Mouse (Mus musculus): ENCODE data around the gene Naaladl2. TPM values are rescaled to one million over a fixed set of nuclear protein-coding genes. Genes with fewer than 3 reads are reported as not detected.

Naaladl2 gene
- polyA plus RNA-seq, 1 experiment = 1.0 TPM

GRCm38 (mm10) chr3:24630032-24630431, 514.0 kb downstream of the Naaladl2 start:
- Histone ChIP-seq H3K27ac (ENCODE audit: control insufficient read depth, insufficient read depth, low read depth, low read length, poor library complexity) (no peak overlapping the region), H3K4me1 (ENCODE audit: control insufficient read depth, insufficient read depth, low read length) (no peaks in the 10 kb centered on the region), H3K4me3 (replicated peaks; ENCODE audit: control insufficient read depth, low read depth, low read length) (no peak overlapping the region)
- 54% methylated on average over 1 of the region's 1 CpGs for whole genome bisulfite sequencing
- TF ChIP-seq POLR2A (IDR thresholded peaks at IDR 0.05; ENCODE audit: borderline replicate concordance, control insufficient read depth, low read depth, low read length) (no peak), CTCF (IDR thresholded peaks at IDR 0.05; ENCODE audit: control insufficient read depth, insufficient read depth, low read length) (no peak)

- Histone ChIP-seq H3K27ac (ENCODE audit: control insufficient read depth, insufficient read depth, low read depth, low read length, poor library complexity) (no peak overlapping the region), H3K4me3 (replicated peaks; ENCODE audit: control insufficient read depth, low read depth, low read length) (no peak overlapping the region), H3K4me1 (ENCODE audit: control insufficient read depth, insufficient read depth, low read length) (no peaks in the 10 kb centered on the region)
- no peak for TF ChIP-seq POLR2A (IDR thresholded peaks at IDR 0.05; ENCODE audit: borderline replicate concordance, control insufficient read depth, low read depth, low read length)
These were observed 538.6 kb downstream of the Naaladl2 start for GRCm38 (mm10) chr3:24605485-24605884.

DNA sequence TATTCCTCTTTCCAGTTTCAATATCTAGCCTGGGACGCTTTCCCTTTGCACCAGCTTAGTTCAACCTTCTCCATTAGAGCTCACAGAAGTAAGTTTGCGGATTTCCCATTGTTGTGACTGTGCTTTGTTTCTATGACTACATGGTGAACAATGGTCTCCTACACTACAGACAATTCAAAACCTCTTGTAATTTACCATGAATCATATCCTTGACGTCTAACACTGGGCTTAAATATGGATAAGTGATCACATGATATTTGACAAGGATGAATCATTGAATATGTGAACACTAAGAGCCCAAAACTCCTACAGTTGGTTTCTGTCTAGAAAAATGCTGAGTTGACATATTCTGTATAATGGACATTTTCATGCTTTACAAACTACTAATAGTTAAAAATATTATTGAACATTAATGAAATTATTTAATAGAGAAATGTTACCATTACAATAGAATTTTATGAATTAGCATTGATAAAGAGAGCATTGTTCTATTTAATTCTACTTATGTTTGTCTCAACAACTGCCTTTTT, 539.2 kb downstream of the Naaladl2 start:
- Histone ChIP-seq H3K27ac (ENCODE audit: control insufficient read depth, insufficient read depth, low read depth, low read length, poor library complexity) (no peak overlapping the region), H3K4me1 (ENCODE audit: control insufficient read depth, insufficient read depth, low read length) (no peaks in the 10 kb centered on the region), H3K4me3 (replicated peaks; ENCODE audit: control insufficient read depth, low read depth, low read length) (no peak overlapping the region)
- 65% methylated on average over 3 of the region's 3 CpGs for WGBS
- TF ChIP-seq POLR2A (IDR thresholded peaks at IDR 0.05; ENCODE audit: borderline replicate concordance, control insufficient read depth, low read depth, low read length) (no peak), CTCF (IDR thresholded peaks at IDR 0.05; ENCODE audit: control insufficient read depth, insufficient read depth, low read length) (no peak)

DNA sequence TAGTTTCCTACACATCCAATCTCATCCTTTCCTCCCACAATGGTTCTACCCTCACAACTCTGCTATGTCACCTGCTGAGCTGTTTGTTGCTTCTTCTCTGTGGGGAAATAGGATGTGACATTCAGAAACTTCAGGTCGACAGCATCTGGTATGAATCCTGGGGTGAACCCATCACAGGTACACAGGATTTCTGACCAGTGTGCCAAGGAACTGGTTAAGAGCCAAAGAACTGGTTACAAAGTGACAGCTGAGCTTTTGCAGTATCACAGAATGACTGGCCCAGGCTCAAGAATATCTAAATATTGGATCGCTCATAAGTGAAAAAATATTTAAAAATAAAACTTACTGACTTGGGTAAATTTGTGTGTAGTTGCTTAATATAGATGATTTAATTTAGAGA, 548.6 kb downstream of the Naaladl2 start:
- Histone ChIP-seq H3K4me3 (replicated peaks; ENCODE audit: control insufficient read depth, low read depth, low read length) (no peak overlapping the region), H3K27ac (ENCODE audit: control insufficient read depth, insufficient read depth, low read depth, low read length, poor library complexity) (no peak overlapping the region), H3K4me1 (ENCODE audit: control insufficient read depth, insufficient read depth, low read length) (no peaks in the 10 kb centered on the region)
- WGBS = 70% methylated on average over 2 of the region's 2 CpGs
- no peak for TF ChIP-seq CTCF (IDR thresholded peaks at IDR 0.05; ENCODE audit: control insufficient read depth, insufficient read depth, low read length)
- no peak for TF ChIP-seq POLR2A (IDR thresholded peaks at IDR 0.05; ENCODE audit: borderline replicate concordance, control insufficient read depth, low read depth, low read length)

DNA sequence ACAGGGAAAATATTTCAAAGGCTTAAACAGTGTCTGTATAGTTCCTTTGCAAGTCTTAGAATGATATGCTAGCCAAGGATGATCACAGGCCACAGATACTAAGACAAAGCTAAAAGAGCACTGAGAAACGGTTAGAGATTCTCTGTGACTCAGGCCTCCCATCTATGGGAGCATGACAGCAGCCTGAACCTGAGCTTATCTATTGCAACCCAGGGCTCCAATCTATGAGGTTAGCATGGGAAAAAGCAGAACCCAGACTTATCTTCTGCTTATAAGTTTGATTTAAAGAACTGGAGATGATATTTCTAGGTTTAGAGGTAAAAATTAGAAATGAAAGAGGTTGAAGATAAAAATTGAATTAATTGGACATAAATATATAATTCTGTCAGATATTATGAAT, 587.4 kb downstream of the Naaladl2 start:
- Histone ChIP-seq H3K27ac (ENCODE audit: control insufficient read depth, insufficient read depth, low read depth, low read length, poor library complexity) (no peak overlapping the region), H3K4me3 (replicated peaks; ENCODE audit: control insufficient read depth, low read depth, low read length) (no peak overlapping the region), H3K4me1 (ENCODE audit: control insufficient read depth, insufficient read depth, low read length) (no peaks in the 10 kb centered on the region)
- WGBS = 54% methylated on average over 1 of the region's 1 CpGs
- TF ChIP-seq POLR2A (IDR thresholded peaks at IDR 0.05; ENCODE audit: borderline replicate concordance, control insufficient read depth, low read depth, low read length) = no peak
- TF ChIP-seq CTCF (IDR thresholded peaks at IDR 0.05; ENCODE audit: control insufficient read depth, insufficient read depth, low read length) = no peak

DNA sequence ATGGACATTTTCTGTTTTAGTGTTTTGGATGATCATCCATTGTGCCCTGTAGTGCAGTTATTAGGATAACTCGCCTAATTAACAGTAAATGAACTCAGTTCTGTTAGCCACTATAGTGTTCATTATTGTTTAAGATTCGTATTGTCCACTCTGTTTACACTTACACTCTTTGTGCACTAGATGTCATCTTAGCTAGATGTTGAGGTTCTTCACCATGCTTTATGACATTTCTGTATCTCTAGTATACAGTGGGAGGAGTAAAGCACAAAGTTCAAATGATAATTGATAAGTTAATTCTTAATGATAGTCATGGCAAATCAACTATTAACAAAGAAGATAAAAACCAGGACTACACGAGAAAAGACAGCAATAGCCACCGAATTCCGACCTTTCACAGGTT, 590.4 kb downstream of the Naaladl2 start:
- Histone ChIP-seq H3K27ac (ENCODE audit: control insufficient read depth, insufficient read depth, low read depth, low read length, poor library complexity) (no peak overlapping the region), H3K4me1 (ENCODE audit: control insufficient read depth, insufficient read depth, low read length) (no peaks in the 10 kb centered on the region), H3K4me3 (replicated peaks; ENCODE audit: control insufficient read depth, low read depth, low read length) (no peak overlapping the region)
- WGBS = 71% methylated on average over 5 of the region's 5 CpGs
- TF ChIP-seq POLR2A (IDR thresholded peaks at IDR 0.05; ENCODE audit: borderline replicate concordance, control insufficient read depth, low read depth, low read length) (no peak), CTCF (IDR thresholded peaks at IDR 0.05; ENCODE audit: control insufficient read depth, insufficient read depth, low read length) (no peak)

- H3K27ac ChIP-seq (ENCODE audit: control insufficient read depth, insufficient read depth, low read depth, low read length, poor library complexity) = no peak overlapping the region
- 45% methylated on average over 2 of the region's 2 CpGs for WGBS
- TF ChIP-seq POLR2A (IDR thresholded peaks at IDR 0.05; ENCODE audit: borderline replicate concordance, control insufficient read depth, low read depth, low read length) (no peak), CTCF (IDR thresholded peaks at IDR 0.05; ENCODE audit: control insufficient read depth, insufficient read depth, low read length) (no peak)
- H3K4me1 ChIP-seq (ENCODE audit: control insufficient read depth, insufficient read depth, low read length) = no peaks in the 10 kb centered on the region
- no peak overlapping the region for H3K4me3 ChIP-seq (replicated peaks; ENCODE audit: control insufficient read depth, low read depth, low read length)
These were observed 591.4 kb downstream of the Naaladl2 start for GRCm38 (mm10) chr3:24552631-24553030.

- Histone ChIP-seq H3K27ac (ENCODE audit: control insufficient read depth, insufficient read depth, low read depth, low read length, poor library complexity) (no peak overlapping the region), H3K4me3 (replicated peaks; ENCODE audit: control insufficient read depth, low read depth, low read length) (no peak overlapping the region), H3K4me1 (ENCODE audit: control insufficient read depth, insufficient read depth, low read length) (no peaks in the 10 kb centered on the region)
- TF ChIP-seq CTCF (IDR thresholded peaks at IDR 0.05; ENCODE audit: control insufficient read depth, insufficient read depth, low read length) = no peak
- TF ChIP-seq POLR2A (IDR thresholded peaks at IDR 0.05; ENCODE audit: borderline replicate concordance, control insufficient read depth, low read depth, low read length) = no peak
- 78% methylated on average over 3 of the region's 3 CpGs for WGBS
These were observed 610.1 kb downstream of the Naaladl2 start for GRCm38 (mm10) chr3:24533775-24534458.

DNA sequence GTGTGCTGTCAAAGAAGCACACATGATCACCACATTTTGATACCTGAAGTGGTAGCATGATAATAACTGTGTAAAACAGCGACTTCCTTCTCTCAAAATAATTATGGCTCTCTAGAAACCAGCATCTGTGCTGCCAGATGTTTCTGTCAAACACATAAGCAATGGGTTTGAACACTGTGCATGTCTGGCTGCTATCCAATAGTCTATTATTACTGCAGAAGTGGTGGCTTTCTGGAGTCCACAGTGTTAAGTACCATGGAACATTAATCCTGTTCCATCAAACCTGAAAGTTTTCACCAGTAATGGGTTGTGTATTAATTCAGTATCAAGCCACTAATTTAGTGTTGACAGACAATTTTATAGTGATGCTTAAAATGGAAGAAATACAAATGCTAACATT, 629.1 kb downstream of the Naaladl2 start:
- H3K4me1 ChIP-seq (ENCODE audit: control insufficient read depth, insufficient read depth, low read length) = no peaks in the 10 kb centered on the region
- no peak overlapping the region for H3K27ac ChIP-seq (ENCODE audit: control insufficient read depth, insufficient read depth, low read depth, low read length, poor library complexity)
- H3K4me3 ChIP-seq (replicated peaks; ENCODE audit: control insufficient read depth, low read depth, low read length) = no peak overlapping the region
- TF ChIP-seq CTCF (IDR thresholded peaks at IDR 0.05; ENCODE audit: control insufficient read depth, insufficient read depth, low read length) = no peak
- no peak for TF ChIP-seq POLR2A (IDR thresholded peaks at IDR 0.05; ENCODE audit: borderline replicate concordance, control insufficient read depth, low read depth, low read length)
- 17% methylated on average over 1 of the region's 1 CpGs for WGBS
